Mouse (Mus musculus) limb, embryonic 12.5 days (tissue): ENCODE results near the gene Rap1gap2. TPM values are rescaled to one million over a fixed set of nuclear protein-coding genes. Genes with fewer than 3 reads are reported as not detected.

Experiments used
- ATAC-seq: fragments of 200-750 bp; cut with Nextera tagmentation; 2 replicates; pipeline ENCODE4 v1.8.0; 2017; ENCODE audit warnings: low read depth, moderate TSS enrichment; ENCODE audit not compliant: insufficient number of reproducible peaks, insufficient read depth, low FRiP score, low TSS enrichment
- H3K27ac ChIP-seq: fragments of 300-500 bp; sonication (generic); 2 replicates; pipeline ENCODE4 v1.5.1; 2016; ENCODE audit warnings: mild to moderate bottlenecking, moderate library complexity
- H3K27me3 ChIP-seq: fragments of 300-500 bp; sonication (generic); 2 replicates; pipeline ENCODE4 v1.6.1; 2016; ENCODE audit warnings: mild to moderate bottlenecking, moderate library complexity
- H3K36me3 ChIP-seq: fragments of 300-500 bp; sonication (generic); 2 replicates; pipeline ENCODE4 v1.6.1; 2016; ENCODE audit warnings: mild to moderate bottlenecking, moderate library complexity
- H3K4me1 ChIP-seq: fragments of 300-500 bp; sonication (generic); replicated peaks from 2 replicates; pipeline ENCODE4 v1.6.1; 2016
- H3K4me2 ChIP-seq: fragments of 300-500 bp; sonication (generic); 2 replicates; pipeline ENCODE4 v1.6.1; 2016; ENCODE audit warnings: mild to moderate bottlenecking, moderate library complexity
- H3K4me3 ChIP-seq: fragments of 300-500 bp; sonication (generic); replicated peaks from 2 replicates; pipeline ENCODE4 v1.5.1; 2016; ENCODE audit warnings: mild to moderate bottlenecking
- H3K9ac ChIP-seq: fragments of 300-500 bp; sonication (generic); replicated peaks from 2 replicates; pipeline ENCODE4 v1.6.1; 2016; ENCODE audit warnings: mild to moderate bottlenecking, moderate library complexity
- H3K9me3 ChIP-seq: fragments of 300-500 bp; sonication (generic); 2 replicates; pipeline ENCODE4 v1.6.1; 2016; ENCODE audit warnings: mild to moderate bottlenecking, moderate library complexity
- WGBS: fragments of 180-500 bp; shearing (Covaris S2); methylation state at CpG from one replicate; pipeline ENCODE4 v1.1.7; 2016; 5-methylcytosine and 5-hydroxymethylcytosine counted together
- polyA plus RNA-seq: library from polyadenylated mRNA; unstranded; fragments of >200 nt; fragmentation: Nextera tagmentation; extraction: Ambion mirVana; gene quantifications from 2 replicates; pipeline ENCODE4 v1.2.1, GENCODE M21; 2016

Gene Rap1gap2
- polyA plus RNA-seq, 1 experiment from 2014 or later: 1.1 TPM

DNA sequence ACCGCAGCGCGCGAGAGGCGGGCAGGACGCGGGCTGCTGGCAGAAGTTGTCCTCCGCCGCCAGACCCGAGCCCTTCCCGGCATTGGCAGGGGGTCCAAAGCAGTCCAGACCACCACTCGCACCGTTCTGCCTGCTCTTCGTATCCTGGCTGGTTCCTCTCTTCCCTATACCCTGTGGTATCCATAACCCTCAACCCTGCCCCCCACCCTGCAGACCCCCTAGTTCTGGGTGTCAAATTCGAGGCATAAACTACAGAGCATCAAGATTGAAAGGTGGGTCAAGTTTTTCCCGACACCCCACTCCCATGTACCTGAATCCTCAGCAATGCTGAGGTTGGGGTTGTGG is 9.2 kb upstream of the Rap1gap2 start:
- Histone ChIP-seq H3K9ac (no peak overlapping the region), H3K4me2 (peak overlapping the region; percentile 61), H3K27me3 (peaks cover 67% of the 10 kb centered on the region), H3K27ac (no peak overlapping the region), H3K9me3 (no peaks in the 10 kb centered on the region), H3K36me3 (no peaks in the 10 kb centered on the region), H3K4me3 (peak overlapping the region; percentile 33), H3K4me1 (peaks cover 7% of the 10 kb centered on the region; the same call in 1 of the 2 replicates)
- 1% methylated on average over 16 of the region's 16 CpGs for WGBS
- no peak for ATAC-seq

DNA sequence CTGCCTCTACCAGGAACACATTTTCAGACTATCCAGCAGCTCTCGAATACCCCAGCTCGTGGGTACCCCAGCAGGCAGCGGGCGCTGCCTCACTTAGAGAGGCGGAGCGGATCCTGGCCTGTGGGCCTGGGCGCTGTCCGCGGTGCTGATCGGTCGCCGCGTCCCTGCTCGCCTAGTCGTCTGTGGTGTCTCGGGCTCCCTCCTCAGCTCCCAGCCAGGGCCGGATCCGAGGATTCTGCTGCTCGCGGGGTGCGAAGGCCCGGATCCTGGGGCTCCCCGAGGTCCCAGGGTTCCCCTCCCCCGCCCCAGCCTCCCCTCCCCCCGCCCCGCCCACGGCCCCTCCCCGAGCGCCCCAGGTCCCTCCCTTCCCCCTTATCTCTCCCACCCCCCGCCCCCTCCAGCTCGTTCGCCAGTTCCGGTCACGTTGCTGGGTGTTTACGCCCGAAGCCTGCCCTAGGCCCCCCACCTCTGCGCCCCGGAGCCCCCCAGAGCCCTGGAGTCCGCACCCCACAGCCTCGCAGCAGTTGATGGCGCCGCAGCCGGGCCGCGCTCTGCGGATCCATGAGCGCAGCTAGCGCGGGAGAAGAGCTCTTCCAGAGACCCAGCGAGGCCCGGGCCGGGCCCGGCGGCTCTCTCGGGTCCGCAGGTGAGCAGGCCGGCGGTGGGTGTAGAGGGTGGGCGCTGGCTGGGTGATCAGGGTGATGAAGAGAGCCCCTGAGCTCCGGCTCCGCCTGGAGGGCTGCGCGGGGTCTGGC is 8.7 kb upstream of the Rap1gap2 start, which contains the start of gene Ccdc92b:
Gene Ccdc92b (plus strand): TSS at position 405 of the 755 bp plus-strand sequence.
- Histone ChIP-seq H3K36me3 (no peaks in the 10 kb centered on the region), H3K27me3 (peaks cover 62% of the 10 kb centered on the region), H3K4me1 (peaks cover 7% of the 10 kb centered on the region; the same call in 1 of the 2 replicates), H3K4me3 (peak within 1 kb of the TSS; percentile 33), H3K9me3 (no peaks in the 10 kb centered on the region), H3K4me2 (peak within 1 kb of the TSS; percentile 61), H3K9ac (no peak within 1 kb of the TSS), H3K27ac (no peak within 1 kb of the TSS)
- 0% methylated on average over 55 of the region's 63 CpGs for WGBS
- peak; percentile 42 for ATAC-seq

DNA sequence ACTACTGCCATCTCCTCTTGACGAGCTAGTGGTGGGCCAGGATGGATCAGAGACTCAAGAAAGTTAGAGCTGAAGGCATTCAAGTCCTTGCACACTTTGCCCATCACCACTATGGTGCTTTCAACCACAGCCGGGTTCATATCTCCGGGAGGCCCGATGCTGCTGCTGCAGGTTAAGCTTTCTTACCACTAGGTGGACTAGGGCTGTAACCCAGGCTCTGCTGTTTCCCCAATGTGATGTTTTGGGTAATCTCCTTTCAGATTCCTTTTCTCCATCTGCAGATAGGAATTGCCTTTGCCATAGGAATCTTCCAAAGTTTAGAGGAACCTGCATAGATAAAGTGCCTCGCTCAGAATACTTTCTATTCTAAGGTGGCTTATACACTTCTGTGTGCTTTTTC is 4.9 kb upstream of the Rap1gap2 start:
- WGBS: 56% methylated on average over 5 of the region's 5 CpGs
- Histone ChIP-seq H3K27me3 (peaks cover 66% of the 10 kb centered on the region), H3K4me1 (peaks cover 12% of the 10 kb centered on the region), H3K27ac (no peak overlapping the region), H3K4me2 (no peak overlapping the region), H3K9ac (no peak overlapping the region), H3K4me3 (no peak overlapping the region), H3K36me3 (no peaks in the 10 kb centered on the region), H3K9me3 (no peaks in the 10 kb centered on the region)
- ATAC-seq: no peak

DNA sequence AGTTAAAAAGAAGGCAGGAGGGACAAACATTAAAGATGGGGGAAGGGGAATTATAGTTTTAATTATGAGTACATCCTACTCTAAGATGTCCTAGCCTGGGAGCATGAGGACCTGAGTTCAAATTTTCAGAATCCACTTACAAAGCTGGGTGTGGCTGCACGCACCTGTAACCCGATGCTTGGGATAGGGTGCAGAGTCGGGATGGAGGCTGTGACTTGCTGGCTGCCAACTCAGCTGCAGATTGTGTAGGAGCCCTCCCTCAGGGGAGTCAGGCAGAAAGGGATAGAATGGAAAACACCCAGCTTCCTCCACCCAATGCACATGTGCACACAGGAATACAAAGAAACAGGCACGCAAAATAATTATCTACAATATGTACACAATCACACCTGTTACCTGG is 2.7 kb upstream of the Rap1gap2 start:
- Histone ChIP-seq H3K9ac (no peak overlapping the region), H3K4me3 (no peak overlapping the region), H3K4me1 (peaks cover 11% of the 10 kb centered on the region), H3K36me3 (no peaks in the 10 kb centered on the region), H3K9me3 (no peaks in the 10 kb centered on the region), H3K27me3 (peaks cover 65% of the 10 kb centered on the region), H3K4me2 (no peak overlapping the region), H3K27ac (no peak overlapping the region)
- ATAC-seq: no peak
- 69% methylated on average over 4 of the region's 4 CpGs for WGBS

DNA sequence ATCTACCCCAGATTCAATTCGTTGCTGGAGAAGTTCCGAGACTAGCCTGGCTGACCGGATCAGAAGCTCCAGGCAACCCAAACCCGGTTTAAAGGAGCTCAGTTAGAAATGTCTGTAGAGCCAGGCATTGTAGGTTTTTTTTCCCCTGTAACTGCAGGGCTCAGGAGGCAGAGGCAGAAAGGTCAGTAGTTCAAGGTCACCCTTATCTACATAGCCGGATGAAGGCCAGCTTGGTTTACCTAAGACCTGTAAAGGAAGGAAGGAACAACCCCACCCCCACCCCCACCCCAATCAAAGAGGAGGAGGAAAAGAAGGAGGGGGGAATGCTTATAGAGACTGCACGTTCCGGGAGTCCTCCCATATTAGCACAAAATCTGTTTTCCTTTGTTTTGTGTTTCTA is 722 bp upstream of the Rap1gap2 start:
- H3K27ac ChIP-seq: no peak overlapping the region
- H3K4me1 ChIP-seq: peaks cover 11% of the 10 kb centered on the region
- 21% methylated on average over 7 of the region's 7 CpGs for WGBS
- H3K27me3 ChIP-seq: peaks cover 68% of the 10 kb centered on the region
- no peak overlapping the region for H3K4me2 ChIP-seq
- H3K4me3 ChIP-seq: no peak overlapping the region
- H3K9ac ChIP-seq: no peak overlapping the region
- ATAC-seq: no peak
- no peaks in the 10 kb centered on the region for H3K9me3 ChIP-seq
- no peaks in the 10 kb centered on the region for H3K36me3 ChIP-seq

DNA sequence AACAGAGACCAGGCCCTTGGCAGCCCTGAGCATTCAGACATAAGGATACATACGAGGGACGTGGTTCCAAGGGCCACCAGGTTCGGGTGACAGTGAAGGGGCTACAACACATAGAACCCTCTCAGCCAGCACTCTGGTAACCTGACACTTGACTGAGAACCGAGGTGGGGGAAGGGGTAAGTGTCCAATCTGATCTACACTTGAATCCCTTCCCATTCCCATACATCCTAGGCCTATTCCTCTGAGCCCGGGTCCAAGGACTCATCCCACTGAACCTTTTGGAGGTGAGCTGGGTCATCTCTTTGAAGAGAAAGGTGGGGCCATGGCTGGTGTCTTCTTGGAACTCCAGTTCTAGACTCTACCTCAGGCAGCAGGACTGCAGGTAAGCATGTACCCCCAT is 647 bp downstream of the Rap1gap2 start:
- H3K4me2 ChIP-seq: no peak overlapping the region
- no peak overlapping the region for H3K9ac ChIP-seq
- no peaks in the 10 kb centered on the region for H3K36me3 ChIP-seq
- H3K27ac ChIP-seq: no peak overlapping the region
- H3K27me3 ChIP-seq: peaks cover 60% of the 10 kb centered on the region
- ATAC-seq: no peak
- WGBS: 19% methylated on average over 5 of the region's 5 CpGs
- peaks cover 11% of the 10 kb centered on the region for H3K4me1 ChIP-seq
- no peaks in the 10 kb centered on the region for H3K9me3 ChIP-seq
- H3K4me3 ChIP-seq: peak overlapping the region; percentile 37; the same call in 1 of the 2 replicates

DNA sequence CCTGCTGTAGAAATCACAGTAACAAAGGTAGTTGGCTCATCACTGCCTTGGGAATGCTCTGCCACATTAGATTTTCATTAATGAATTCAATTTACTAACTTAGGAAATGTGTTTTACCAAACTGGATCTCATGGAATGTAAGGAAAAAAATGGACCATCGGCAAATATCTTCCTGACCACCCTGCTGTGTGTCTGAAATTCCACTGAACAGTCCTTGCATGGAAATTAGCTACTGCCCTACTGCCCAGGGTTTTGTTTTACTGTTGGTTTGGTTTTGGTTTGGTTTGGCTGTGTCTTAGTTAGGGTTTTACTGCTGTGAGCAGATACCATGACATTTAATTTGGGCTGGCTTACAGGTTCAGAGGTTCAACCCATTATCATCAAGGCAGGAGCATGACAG is 8.4 kb downstream of the Rap1gap2 start:
- 88% methylated on average over 1 of the region's 1 CpGs for WGBS
- Histone ChIP-seq H3K36me3 (no peaks in the 10 kb centered on the region), H3K27ac (no peak overlapping the region), H3K4me2 (no peak overlapping the region), H3K4me3 (no peak overlapping the region), H3K9ac (no peak overlapping the region), H3K27me3 (peaks cover 3% of the 10 kb centered on the region), H3K4me1 (no peaks in the 10 kb centered on the region), H3K9me3 (no peaks in the 10 kb centered on the region)
- ATAC-seq: no peak

DNA sequence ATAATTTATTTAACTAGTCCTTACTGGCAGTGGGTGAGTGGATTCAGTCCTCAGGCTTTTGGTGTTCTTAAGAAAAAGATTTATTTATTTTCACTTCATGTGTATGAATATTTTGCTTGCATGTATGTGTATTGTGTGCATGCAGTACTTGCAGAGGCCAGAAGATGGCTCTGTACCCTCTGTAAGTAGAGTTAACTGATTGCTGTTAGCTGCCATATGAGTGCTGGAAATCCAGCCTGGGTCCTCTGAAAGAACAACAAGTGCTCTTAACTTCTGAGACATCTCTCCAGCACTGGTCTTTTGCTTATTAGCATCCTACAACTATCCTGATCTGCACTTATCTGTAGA is 12.8 kb downstream of the Rap1gap2 start:
- no peak overlapping the region for H3K4me2 ChIP-seq
- no peaks in the 10 kb centered on the region for H3K4me1 ChIP-seq
- peaks cover 16% of the 10 kb centered on the region for H3K27me3 ChIP-seq
- H3K9me3 ChIP-seq: no peaks in the 10 kb centered on the region
- no peak overlapping the region for H3K27ac ChIP-seq
- no peaks in the 10 kb centered on the region for H3K36me3 ChIP-seq
- H3K4me3 ChIP-seq: no peak overlapping the region
- no peak for ATAC-seq
- no peak overlapping the region for H3K9ac ChIP-seq

DNA sequence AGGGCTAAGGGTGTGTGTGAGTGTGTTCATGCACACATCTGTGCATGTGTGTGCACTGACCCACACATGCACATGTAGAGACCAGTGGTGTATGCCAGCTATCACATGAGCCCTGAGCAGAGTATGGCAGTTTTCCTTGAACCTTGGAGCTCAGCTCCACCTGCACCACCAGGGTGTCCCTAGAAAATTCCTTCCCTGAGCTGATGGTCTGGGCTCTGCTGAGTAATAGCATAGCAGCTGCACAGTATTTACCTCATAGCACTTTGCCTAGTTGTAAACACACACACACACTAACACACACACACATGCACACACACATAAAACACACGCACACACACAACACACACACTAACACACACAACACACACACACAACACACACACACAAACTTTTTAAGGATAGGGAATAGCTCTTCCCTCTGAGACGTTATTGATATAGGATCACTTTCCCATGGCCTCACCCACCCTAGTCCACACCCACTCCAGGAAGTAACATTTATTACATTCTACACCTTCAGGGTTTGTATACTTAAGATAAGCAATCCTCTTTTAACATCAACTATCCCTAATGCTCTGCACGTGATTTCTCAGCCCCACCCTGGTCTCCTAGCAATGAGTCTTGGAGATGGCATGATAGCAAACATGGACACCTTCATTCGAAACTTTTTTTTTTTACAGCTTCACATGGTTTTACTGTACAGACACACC is 13.3 kb downstream of the Rap1gap2 start:
- peaks cover 21% of the 10 kb centered on the region for H3K27me3 ChIP-seq
- H3K27ac ChIP-seq: no peak overlapping the region
- WGBS: 70% methylated on average over 4 of the region's 4 CpGs
- H3K9ac ChIP-seq: no peak overlapping the region
- H3K4me3 ChIP-seq: no peak overlapping the region
- no peaks in the 10 kb centered on the region for H3K9me3 ChIP-seq
- no peaks in the 10 kb centered on the region for H3K4me1 ChIP-seq
- ATAC-seq: no peak
- H3K36me3 ChIP-seq: no peaks in the 10 kb centered on the region
- no peak overlapping the region for H3K4me2 ChIP-seq

DNA sequence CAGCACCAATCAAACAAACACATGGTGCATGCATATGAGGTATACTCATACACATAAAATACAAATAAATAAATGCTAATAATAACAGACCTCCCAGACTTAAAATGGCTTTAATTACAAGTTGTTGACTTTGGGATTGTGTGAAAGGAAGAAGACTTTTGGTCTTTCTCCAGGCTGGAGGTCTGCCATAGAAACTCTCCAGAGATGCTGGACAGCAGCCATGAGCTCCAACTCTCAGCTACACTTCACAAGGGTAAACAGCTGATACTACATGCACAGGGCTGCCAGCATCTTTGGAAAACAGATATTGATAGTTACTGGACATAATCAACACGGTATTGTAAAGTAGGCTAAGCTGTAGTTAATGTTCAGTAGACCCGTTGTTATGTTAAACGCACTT is 18.5 kb downstream of the Rap1gap2 start:
- Histone ChIP-seq H3K4me1 (peaks cover 9% of the 10 kb centered on the region), H3K27me3 (peaks cover 71% of the 10 kb centered on the region), H3K9ac (no peak overlapping the region), H3K9me3 (no peaks in the 10 kb centered on the region), H3K36me3 (no peaks in the 10 kb centered on the region), H3K27ac (no peak overlapping the region), H3K4me3 (no peak overlapping the region), H3K4me2 (no peak overlapping the region)
- 80% methylated on average over 3 of the region's 3 CpGs for WGBS
- no peak for ATAC-seq

DNA sequence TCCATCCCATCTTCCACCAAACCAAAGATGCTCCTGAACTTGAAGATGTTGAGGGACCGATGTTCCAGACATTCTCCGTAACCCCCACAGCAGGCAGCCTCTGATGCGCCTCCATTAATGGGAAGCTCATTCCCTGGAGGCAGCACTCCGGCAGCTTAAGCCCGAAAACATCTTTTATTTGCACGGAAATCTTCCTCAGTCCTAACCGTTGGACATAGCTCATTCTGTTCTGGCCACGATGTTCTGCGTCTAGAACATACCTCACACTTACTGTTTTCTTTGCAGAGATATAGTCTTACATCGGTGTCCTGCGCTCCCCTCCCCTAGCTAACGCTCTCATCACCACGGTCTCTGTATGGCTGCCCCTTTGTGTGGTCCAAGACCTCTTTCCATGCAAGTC is 20.0 kb downstream of the Rap1gap2 start:
- 41% methylated on average over 13 of the region's 13 CpGs for WGBS
- Histone ChIP-seq H3K27ac (no peak overlapping the region), H3K27me3 (peaks cover 83% of the 10 kb centered on the region), H3K4me1 (peaks cover 9% of the 10 kb centered on the region), H3K9ac (no peak overlapping the region), H3K9me3 (no peaks in the 10 kb centered on the region), H3K4me2 (no peak overlapping the region), H3K4me3 (no peak overlapping the region), H3K36me3 (no peaks in the 10 kb centered on the region)
- ATAC-seq: no peak

DNA sequence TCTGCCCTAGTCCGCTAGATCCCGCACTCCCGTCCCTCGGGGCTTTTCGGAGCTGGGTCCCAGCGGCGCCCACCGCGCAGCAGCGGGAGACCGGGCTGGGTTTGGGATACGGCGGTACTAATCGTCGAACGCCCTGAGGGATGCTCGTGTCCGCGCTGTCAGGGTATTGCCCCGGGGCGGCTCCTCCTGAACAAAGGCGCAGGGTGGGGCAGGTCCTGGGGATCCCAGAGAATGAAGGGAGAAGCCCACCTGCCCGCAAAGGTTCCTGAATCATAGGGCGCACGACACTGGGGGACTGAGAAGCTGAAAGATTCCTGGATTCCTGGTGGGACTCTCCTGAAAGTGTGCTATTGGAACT is 20.5 kb downstream of the Rap1gap2 start:
- 2% methylated on average over 25 of the region's 25 CpGs for WGBS
- H3K9me3 ChIP-seq: no peaks in the 10 kb centered on the region
- H3K4me3 ChIP-seq: peak overlapping the region; percentile 46
- peaks cover 88% of the 10 kb centered on the region for H3K27me3 ChIP-seq
- peak overlapping the region; percentile 77 for H3K4me2 ChIP-seq
- 0 out of 2 replicates have a peak overlapping the region, but pooled peaks have one; percentile 12 for H3K9ac ChIP-seq
- peaks cover 9% of the 10 kb centered on the region for H3K4me1 ChIP-seq
- ATAC-seq: no peak
- no peak overlapping the region for H3K27ac ChIP-seq
- no peaks in the 10 kb centered on the region for H3K36me3 ChIP-seq
